Mouse (Mus musculus): ENCODE data around the gene Snapc2. TPM values are rescaled to one million over a fixed set of nuclear protein-coding genes. Genes with fewer than 3 reads are reported as not detected.

The Snapc2 gene
- 62.7 and 64.1 TPM in 2 replicates for polyA plus RNA-seq (2015; fragmentation: Nextera tagmentation; extraction: Ambion mirVana)

- ATAC-seq, result peak; percentile 86
- H3K4me2 ChIP-seq (replicated peaks), result peak within 1 kb of the TSS; percentile 71
- peaks cover 12% of the 10 kb centered on the region; the same call in 1 of the 2 replicates for H3K27me3 ChIP-seq
- peak within 1 kb of the TSS; percentile 92 for H3K27ac ChIP-seq
- WGBS, result 1% methylated on average over 69 of the region's 69 CpGs
- peak within 1 kb of the TSS; percentile 91 for H3K9ac ChIP-seq (replicated peaks)
- no peaks in the 10 kb centered on the region for H3K9me3 ChIP-seq
- peak within 1 kb of the TSS; percentile 92 for H3K4me3 ChIP-seq (replicated peaks)
- H3K36me3 ChIP-seq, result peaks cover 52% of the 10 kb centered on the region
- peaks cover 55% of the 10 kb centered on the region for H3K4me1 ChIP-seq (replicated peaks)
These were observed at the start of gene Snapc2 for GRCm38 (mm10) chr8:4252934-4253841. Gene Snapc2 (plus strand): TSS chr8:4253080.

GRCm38 (mm10) chr8:4205246-4206123 is 47.4 kb upstream of the Snapc2 start:
- H3K4me1 ChIP-seq (replicated peaks), result peaks cover 36% of the 10 kb centered on the region

GRCm38 (mm10) chr8:4206182-4207015 is 46.5 kb upstream of the Snapc2 start:
- H3K9me3 ChIP-seq, result no peaks in the 10 kb centered on the region
- no peak overlapping the region for H3K4me3 ChIP-seq (replicated peaks)
- peaks cover 41% of the 10 kb centered on the region for H3K27me3 ChIP-seq
- peak overlapping the region; percentile 48; the same call in 1 of the 2 replicates for H3K9ac ChIP-seq (replicated peaks)
- H3K4me2 ChIP-seq (replicated peaks), result peak overlapping the region; percentile 26
- peaks cover 44% of the 10 kb centered on the region for H3K4me1 ChIP-seq (replicated peaks)
- no peak overlapping the region for H3K27ac ChIP-seq
- peaks cover 94% of the 10 kb centered on the region for H3K36me3 ChIP-seq
- 10% methylated on average over 44 of the region's 44 CpGs for WGBS
- peak; percentile 5; the same call in 1 of the 2 replicates for ATAC-seq

More at GRCm38 (mm10) chr8:4205246-4206123, 47.4 kb upstream of the Snapc2 start:
- no peak overlapping the region for H3K4me3 ChIP-seq (replicated peaks)
- 18% methylated on average over 38 of the region's 38 CpGs for WGBS
- H3K4me2 ChIP-seq (replicated peaks), result no peak overlapping the region
- H3K27me3 ChIP-seq, result peaks cover 41% of the 10 kb centered on the region
- H3K9ac ChIP-seq (replicated peaks), result peak overlapping the region; percentile 48; the same call in 1 of the 2 replicates
- H3K27ac ChIP-seq, result no peak overlapping the region
- H3K36me3 ChIP-seq, result peaks cover 97% of the 10 kb centered on the region
- H3K9me3 ChIP-seq, result no peaks in the 10 kb centered on the region
- ATAC-seq, result 0 out of 2 replicates have a peak, but pooled peaks have one; percentile 7

GRCm38 (mm10) chr8:4207016-4207350 is 45.9 kb upstream of the Snapc2 start:
- peaks cover 41% of the 10 kb centered on the region for H3K27me3 ChIP-seq
- ATAC-seq, result no peak
- H3K9ac ChIP-seq (replicated peaks), result peak overlapping the region; percentile 48; the same call in 1 of the 2 replicates

GRCm38 (mm10) chr8:4211097-4211496 is 41.8 kb upstream of the Snapc2 start:
- peaks cover 13% of the 10 kb centered on the region for H3K27me3 ChIP-seq
- H3K9ac ChIP-seq (replicated peaks), result no peak overlapping the region
- no peak overlapping the region; the same call in 1 of the 2 replicates for H3K4me2 ChIP-seq (replicated peaks)
- peaks cover 62% of the 10 kb centered on the region for H3K36me3 ChIP-seq
- no peak overlapping the region for H3K27ac ChIP-seq
- no peaks in the 10 kb centered on the region for H3K9me3 ChIP-seq
- WGBS, result 75% methylated on average over 6 of the region's 6 CpGs
- H3K4me3 ChIP-seq (replicated peaks), result no peak overlapping the region
- ATAC-seq, result no peak
- H3K4me1 ChIP-seq (replicated peaks), result peaks cover 76% of the 10 kb centered on the region

More at GRCm38 (mm10) chr8:4207016-4207350, 45.9 kb upstream of the Snapc2 start:
- 63% methylated on average over 2 of the region's 2 CpGs for WGBS
- Histone ChIP-seq H3K4me2 (replicated peaks) (no peak overlapping the region), H3K27ac (no peak overlapping the region), H3K36me3 (peaks cover 88% of the 10 kb centered on the region), H3K9me3 (no peaks in the 10 kb centered on the region), H3K4me3 (replicated peaks) (no peak overlapping the region), H3K4me1 (replicated peaks) (peaks cover 47% of the 10 kb centered on the region)

- WGBS, result 3% methylated on average over 25 of the region's 25 CpGs
- peaks cover 45% of the 10 kb centered on the region for H3K36me3 ChIP-seq
- ATAC-seq, result peak; percentile 2
- H3K4me1 ChIP-seq (replicated peaks), result peaks cover 59% of the 10 kb centered on the region
- no peaks in the 10 kb centered on the region for H3K9me3 ChIP-seq
- peak overlapping the region; percentile 62 for H3K27ac ChIP-seq
- H3K27me3 ChIP-seq, result no peaks in the 10 kb centered on the region
- H3K4me3 ChIP-seq (replicated peaks), result peak overlapping the region; percentile 64
- peak overlapping the region; percentile 72 for H3K9ac ChIP-seq (replicated peaks)
- H3K4me2 ChIP-seq (replicated peaks), result peak overlapping the region; percentile 93
These were observed 40.1 kb upstream of the Snapc2 start for GRCm38 (mm10) chr8:4212809-4213209.

- Histone ChIP-seq H3K4me3 (replicated peaks) (peak overlapping the region; percentile 64), H3K4me2 (replicated peaks) (peak overlapping the region; percentile 93), H3K4me1 (replicated peaks) (peaks cover 55% of the 10 kb centered on the region), H3K9ac (replicated peaks) (peak overlapping the region; percentile 72), H3K27me3 (no peaks in the 10 kb centered on the region), H3K9me3 (no peaks in the 10 kb centered on the region), H3K36me3 (peaks cover 39% of the 10 kb centered on the region), H3K27ac (peak overlapping the region; percentile 62)
- ATAC-seq, result peak; percentile 5; the same call in 1 of the 2 replicates
- WGBS, result 5% methylated on average over 18 of the region's 18 CpGs
These were observed 39.5 kb upstream of the Snapc2 start for GRCm38 (mm10) chr8:4213210-4214005.

GRCm38 (mm10) chr8:4214006-4214980 is 38.6 kb upstream of the Snapc2 start:
- WGBS, result 12% methylated on average over 33 of the region's 33 CpGs
- H3K4me1 ChIP-seq (replicated peaks), result peaks cover 53% of the 10 kb centered on the region
- 0 out of 2 replicates have a peak, but pooled peaks have one; percentile 5 for ATAC-seq

GRCm38 (mm10) chr8:4216296-4216695 is 36.6 kb upstream of the Snapc2 start:
- peak overlapping the region; percentile 97 for H3K27ac ChIP-seq
- H3K9me3 ChIP-seq, result no peaks in the 10 kb centered on the region
- peaks cover 39% of the 10 kb centered on the region for H3K4me1 ChIP-seq (replicated peaks)
- H3K9ac ChIP-seq (replicated peaks), result peak overlapping the region; percentile 90
- ATAC-seq, result no peak
- H3K4me2 ChIP-seq (replicated peaks), result peak overlapping the region; percentile 93
- no peaks in the 10 kb centered on the region for H3K27me3 ChIP-seq
- 4% methylated on average over 18 of the region's 18 CpGs for WGBS
- peak overlapping the region; percentile 64 for H3K4me3 ChIP-seq (replicated peaks)
- H3K36me3 ChIP-seq, result 0 out of 2 replicates have a peak, but pooled peaks cover 13% of the 10 kb centered on the region

More at GRCm38 (mm10) chr8:4214006-4214980, 38.6 kb upstream of the Snapc2 start:
- no peaks in the 10 kb centered on the region for H3K9me3 ChIP-seq
- H3K4me3 ChIP-seq (replicated peaks), result peak overlapping the region; percentile 64
- H3K27ac ChIP-seq, result peak overlapping the region; percentile 62; the same call in 1 of the 2 replicates
- H3K9ac ChIP-seq (replicated peaks), result peak overlapping the region; percentile 72; the same call in 1 of the 2 replicates
- peaks cover 30% of the 10 kb centered on the region for H3K36me3 ChIP-seq
- H3K27me3 ChIP-seq, result no peaks in the 10 kb centered on the region
- peak overlapping the region; percentile 93 for H3K4me2 ChIP-seq (replicated peaks)
